Mouse (Mus musculus): Measurements from ENCODE around the gene Patj. TPM values are rescaled to one million over a fixed set of nuclear protein-coding genes. Genes with fewer than 3 reads are reported as not detected.
"Not testable (repeated sequence)": the region's sequence is repeated elsewhere in the genome, so short reads cannot be mapped to it uniquely, and the experiment has no call there.

Patj gene
- total RNA-seq, 2 experiments from 2014 or later, result 3.3 to 22.5 TPM

GRCm38 (mm10) chr4:98622996-98623673 lies 227.6 kb downstream of the Patj start:
- no peak for ATAC-seq (replicated peaks; ENCODE audit: low FRiP score, low TSS enrichment, poor library complexity, severe bottlenecking)

GRCm38 (mm10) chr4:98628286-98628685 lies 232.7 kb downstream of the Patj start:
- ATAC-seq (replicated peaks; ENCODE audit: low FRiP score, low TSS enrichment, poor library complexity, severe bottlenecking), result no peak

- not testable (repeated sequence) for ATAC-seq (replicated peaks; ENCODE audit: low FRiP score, low TSS enrichment, poor library complexity, severe bottlenecking)
These were observed 233.6 kb downstream of the Patj start for GRCm38 (mm10) chr4:98629217-98629616.

DNA sequence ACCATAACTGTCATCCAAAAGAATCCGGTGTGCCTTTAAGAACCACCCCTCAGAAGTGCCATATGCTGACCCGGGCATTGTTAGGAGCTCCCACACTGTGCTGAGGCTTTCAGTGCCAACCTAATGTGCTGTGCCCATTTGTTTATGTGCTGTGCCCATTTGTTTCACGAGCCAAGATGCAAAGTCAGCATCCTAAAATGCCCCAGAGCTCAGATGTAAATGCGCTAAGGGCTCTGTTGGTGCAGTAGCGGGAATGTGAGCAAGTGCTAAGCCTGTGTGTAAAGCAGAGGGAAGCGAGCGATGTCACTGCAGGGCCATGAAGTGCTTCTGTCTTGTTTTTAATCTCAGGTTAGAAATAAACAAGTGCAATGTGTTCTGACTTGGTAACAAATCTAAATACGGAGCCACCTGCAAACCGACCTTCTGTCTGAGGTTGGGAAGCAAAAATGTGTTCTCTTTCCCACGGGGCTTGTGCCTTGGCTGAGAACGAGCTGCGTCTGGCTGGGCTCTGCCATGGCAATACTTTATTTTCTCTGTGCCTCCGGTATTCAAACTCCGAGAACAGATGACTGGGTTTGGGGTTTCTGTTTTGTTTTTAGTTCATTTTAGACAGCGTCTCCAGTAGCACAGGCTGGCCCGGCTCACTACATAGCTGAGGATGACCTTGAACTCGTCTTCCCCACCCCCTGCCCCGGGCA lies 239.7 kb downstream of the Patj start:
- no peak for ATAC-seq (replicated peaks; ENCODE audit: low FRiP score, low TSS enrichment, poor library complexity, severe bottlenecking)

DNA sequence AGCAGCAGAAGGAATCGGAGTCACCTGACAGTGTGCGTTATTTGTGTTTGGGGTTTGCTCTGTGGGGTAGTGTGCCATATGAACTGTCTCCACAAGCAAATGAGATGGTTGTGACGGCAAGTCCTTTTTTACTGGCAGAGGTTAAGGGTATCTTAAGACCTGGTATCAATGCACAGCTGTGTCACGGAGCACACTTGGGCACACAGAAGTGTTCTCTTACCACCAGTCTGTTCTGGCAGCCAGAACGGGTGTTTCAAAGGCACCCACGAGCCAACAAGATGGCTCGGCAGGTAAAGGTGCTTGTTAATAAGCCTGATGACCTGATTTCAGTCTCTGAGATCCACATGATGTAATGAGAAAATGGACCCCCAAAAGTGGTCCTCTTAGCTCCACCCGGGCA lies 243.1 kb downstream of the Patj start:
- ATAC-seq (replicated peaks; ENCODE audit: low FRiP score, low TSS enrichment, poor library complexity, severe bottlenecking), result no peak

DNA sequence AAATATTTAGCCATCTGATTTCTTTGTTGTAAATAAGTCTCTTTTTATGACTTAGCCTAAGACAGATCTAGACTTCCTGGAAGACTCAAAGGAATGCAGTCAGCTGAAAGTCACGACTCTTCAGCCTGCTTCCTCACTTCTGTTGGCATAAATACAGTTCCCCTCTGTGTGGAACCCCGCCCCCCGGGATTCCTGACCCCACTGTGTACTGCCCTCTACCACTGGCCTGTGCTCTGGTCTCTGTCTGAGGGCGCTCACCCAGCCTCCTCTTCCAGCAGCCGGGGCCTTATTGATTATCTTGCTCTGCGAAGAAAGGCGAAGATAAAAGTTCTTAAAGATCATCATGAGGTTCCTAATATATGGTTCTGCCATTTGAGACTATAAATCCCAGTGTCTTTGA lies 258.1 kb downstream of the Patj start:
- ATAC-seq (replicated peaks; ENCODE audit: low FRiP score, low TSS enrichment, poor library complexity, severe bottlenecking), result no peak

DNA sequence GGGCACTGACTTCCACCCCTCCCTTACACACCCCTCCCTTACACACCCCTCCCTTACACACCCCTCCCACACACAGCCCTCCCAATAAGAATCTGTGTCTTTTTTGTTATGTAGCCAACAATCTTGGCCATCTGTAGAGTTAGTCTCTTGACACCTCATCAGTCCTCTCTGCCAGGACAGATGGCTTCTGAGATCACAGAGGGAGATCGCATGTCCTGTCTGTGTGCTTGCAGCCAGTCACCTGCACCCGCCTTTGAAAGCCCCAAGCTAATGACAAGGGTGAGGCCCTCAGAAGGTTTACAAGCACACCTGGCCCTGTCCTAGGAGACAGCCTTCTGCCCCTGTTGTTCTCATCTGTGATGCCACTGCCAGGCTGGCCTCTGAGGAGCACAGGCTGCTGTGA lies 258.8 kb downstream of the Patj start:
- ATAC-seq (replicated peaks; ENCODE audit: low FRiP score, low TSS enrichment, poor library complexity, severe bottlenecking), result no peak

DNA sequence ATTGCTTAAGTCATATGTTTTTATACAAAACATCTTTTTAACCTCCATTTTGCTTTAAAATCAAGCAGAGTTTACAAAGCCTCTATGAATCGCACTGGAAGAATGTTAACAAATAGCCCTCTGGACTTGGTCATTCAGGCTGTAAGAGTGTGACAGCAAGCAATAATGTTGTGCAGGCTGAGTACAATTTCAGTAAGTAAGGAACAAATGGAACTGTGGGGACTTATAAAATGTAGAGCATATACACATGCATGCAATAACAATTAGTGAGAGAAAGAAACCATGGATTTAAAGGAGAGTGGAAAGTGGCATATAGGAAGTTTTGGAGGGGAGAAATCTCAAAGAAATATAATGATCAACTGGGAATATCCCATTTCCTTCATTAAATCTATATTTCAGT lies 261.2 kb downstream of the Patj start:
- no peak for ATAC-seq (replicated peaks; ENCODE audit: low FRiP score, low TSS enrichment, poor library complexity, severe bottlenecking)

DNA sequence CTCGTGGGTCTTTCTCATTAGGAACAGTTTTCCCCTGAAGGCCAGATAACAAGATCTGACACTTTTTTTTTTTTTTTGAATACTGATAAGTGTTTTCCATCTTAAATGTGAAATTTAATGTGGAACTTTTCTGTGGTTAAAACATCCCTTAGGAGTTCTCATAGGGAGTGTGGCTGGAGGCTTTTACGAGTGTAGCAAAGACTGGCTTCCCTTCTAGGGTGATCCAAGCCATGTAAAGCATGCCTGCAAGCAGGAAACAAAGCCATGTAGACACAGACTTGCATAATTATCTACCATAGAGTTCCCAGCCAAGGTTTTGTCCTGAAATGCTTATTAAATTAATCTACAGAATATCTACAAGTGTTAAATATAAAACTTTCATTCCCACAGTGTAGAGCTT lies 263.4 kb downstream of the Patj start:
- no peak for ATAC-seq (replicated peaks; ENCODE audit: low FRiP score, low TSS enrichment, poor library complexity, severe bottlenecking)

GRCm38 (mm10) chr4:98660534-98660933 lies 264.9 kb downstream of the Patj start:
- no peak for ATAC-seq (replicated peaks; ENCODE audit: low FRiP score, low TSS enrichment, poor library complexity, severe bottlenecking)

- ATAC-seq (replicated peaks; ENCODE audit: low FRiP score, low TSS enrichment, poor library complexity, severe bottlenecking), result no peak
These were observed 270.3 kb downstream of the Patj start for GRCm38 (mm10) chr4:98665884-98666283.

GRCm38 (mm10) chr4:98666451-98666850 lies 270.9 kb downstream of the Patj start:
- no peak for ATAC-seq (replicated peaks; ENCODE audit: low FRiP score, low TSS enrichment, poor library complexity, severe bottlenecking)

DNA sequence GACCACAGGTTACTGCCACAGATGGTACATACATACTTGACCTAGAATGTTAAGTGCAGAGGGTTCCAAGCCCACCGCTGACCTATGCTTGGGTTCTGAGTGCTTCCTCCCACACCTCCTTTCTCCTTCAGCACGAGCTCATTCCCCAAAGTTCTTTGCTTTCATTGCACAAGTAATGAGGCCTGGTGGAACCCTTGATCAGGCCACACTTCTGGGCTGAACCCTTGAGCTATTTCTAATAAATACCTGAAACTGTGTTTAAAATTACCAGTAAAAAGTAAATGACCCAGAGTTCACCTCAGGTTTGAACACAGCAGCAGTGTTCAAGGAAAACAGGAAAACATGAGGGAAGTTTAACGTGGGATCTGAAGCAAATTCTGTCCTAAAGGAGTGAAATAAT lies 271.4 kb downstream of the Patj start:
- ATAC-seq (replicated peaks; ENCODE audit: low FRiP score, low TSS enrichment, poor library complexity, severe bottlenecking), result no peak

DNA sequence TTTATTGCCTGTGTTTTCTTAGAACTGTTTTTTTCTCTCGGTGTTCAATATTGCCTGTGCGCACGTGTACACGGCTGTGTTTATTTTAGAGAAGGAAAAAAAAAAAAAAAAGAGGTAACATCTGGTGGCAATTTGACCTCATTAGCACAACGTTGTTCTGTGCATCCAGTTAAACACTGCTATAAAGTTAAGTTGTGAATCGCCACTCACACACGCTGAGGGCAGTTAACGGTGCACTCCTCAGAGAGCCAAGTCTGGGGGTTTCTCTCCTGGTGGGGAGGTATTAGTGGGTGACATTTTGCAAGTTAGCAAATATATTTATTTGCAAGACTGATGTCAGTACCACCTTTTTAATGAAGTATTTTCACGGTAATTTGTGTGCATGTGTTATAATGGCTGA lies 281.9 kb downstream of the Patj start:
- ATAC-seq (replicated peaks; ENCODE audit: low FRiP score, low TSS enrichment, poor library complexity, severe bottlenecking), result no peak

- ATAC-seq (replicated peaks; ENCODE audit: low FRiP score, low TSS enrichment, poor library complexity, severe bottlenecking), result no peak
These were observed 291.2 kb downstream of the Patj start for GRCm38 (mm10) chr4:98686678-98687267.

- no peak for ATAC-seq (replicated peaks; ENCODE audit: low FRiP score, low TSS enrichment, poor library complexity, severe bottlenecking)
These were observed 292.5 kb downstream of the Patj start for GRCm38 (mm10) chr4:98688116-98688515.

- ATAC-seq (replicated peaks; ENCODE audit: low FRiP score, low TSS enrichment, poor library complexity, severe bottlenecking), result no peak
These were observed 292.9 kb downstream of the Patj start for GRCm38 (mm10) chr4:98688520-98688919.

- ATAC-seq (replicated peaks; ENCODE audit: low FRiP score, low TSS enrichment, poor library complexity, severe bottlenecking), result no peak
These were observed 294.4 kb downstream of the Patj start for GRCm38 (mm10) chr4:98689988-98690387.

- ATAC-seq (replicated peaks; ENCODE audit: low FRiP score, low TSS enrichment, poor library complexity, severe bottlenecking), result no peak
These were observed 298.0 kb downstream of the Patj start for GRCm38 (mm10) chr4:98693465-98694185.

DNA sequence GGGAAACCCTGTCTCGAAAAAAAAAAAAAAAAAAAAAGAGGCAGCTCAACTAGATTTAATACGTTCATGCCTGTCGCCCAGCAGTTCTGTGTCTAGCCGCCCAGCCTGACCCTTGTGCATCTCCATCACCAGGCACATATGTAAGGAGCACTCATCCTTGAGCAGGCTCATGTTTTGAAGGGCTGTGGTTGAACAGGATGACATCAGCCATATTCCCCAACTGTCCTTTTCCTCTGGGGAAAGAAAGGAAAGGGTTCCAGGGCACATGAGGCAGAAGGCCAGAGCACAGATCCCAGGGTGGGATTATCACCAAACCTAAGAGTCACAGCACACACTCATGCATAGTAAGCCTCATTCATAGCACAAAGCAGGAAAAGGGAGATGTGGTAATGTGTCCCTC lies 302.3 kb downstream of the Patj start:
- no peak for ATAC-seq (replicated peaks; ENCODE audit: low FRiP score, low TSS enrichment, poor library complexity, severe bottlenecking)
